Mouse (Mus musculus): ENCODE measurements at regions not wholly inside any gene's neighbourhood (a gene's known extent, or its start where the extent isn't known, plus 50 kb on each side); places are given as distances from the start of the nearest gene placed in this dataset.

DNA sequence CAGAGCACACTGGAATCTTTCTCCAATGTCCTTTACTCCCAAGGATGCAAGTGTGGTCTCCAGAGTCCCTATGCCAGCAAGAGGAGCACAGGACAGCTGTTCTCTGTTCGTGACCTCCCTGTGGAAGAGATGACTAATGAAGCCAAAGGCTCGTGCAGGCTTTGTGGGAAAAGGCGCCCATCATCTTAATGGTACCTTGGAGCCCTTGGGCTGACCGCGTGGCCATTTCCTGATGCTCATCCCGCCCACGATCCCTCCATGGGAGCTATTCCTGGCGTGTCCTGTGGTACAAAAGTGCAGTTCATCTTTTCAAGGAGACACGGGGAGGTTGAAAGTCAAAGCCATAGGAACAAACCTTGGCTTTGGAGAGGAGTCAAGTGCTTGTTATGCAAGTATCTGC lies 55.2 kb upstream of the Gli2 start:
- DNase-seq: no peak

DNA sequence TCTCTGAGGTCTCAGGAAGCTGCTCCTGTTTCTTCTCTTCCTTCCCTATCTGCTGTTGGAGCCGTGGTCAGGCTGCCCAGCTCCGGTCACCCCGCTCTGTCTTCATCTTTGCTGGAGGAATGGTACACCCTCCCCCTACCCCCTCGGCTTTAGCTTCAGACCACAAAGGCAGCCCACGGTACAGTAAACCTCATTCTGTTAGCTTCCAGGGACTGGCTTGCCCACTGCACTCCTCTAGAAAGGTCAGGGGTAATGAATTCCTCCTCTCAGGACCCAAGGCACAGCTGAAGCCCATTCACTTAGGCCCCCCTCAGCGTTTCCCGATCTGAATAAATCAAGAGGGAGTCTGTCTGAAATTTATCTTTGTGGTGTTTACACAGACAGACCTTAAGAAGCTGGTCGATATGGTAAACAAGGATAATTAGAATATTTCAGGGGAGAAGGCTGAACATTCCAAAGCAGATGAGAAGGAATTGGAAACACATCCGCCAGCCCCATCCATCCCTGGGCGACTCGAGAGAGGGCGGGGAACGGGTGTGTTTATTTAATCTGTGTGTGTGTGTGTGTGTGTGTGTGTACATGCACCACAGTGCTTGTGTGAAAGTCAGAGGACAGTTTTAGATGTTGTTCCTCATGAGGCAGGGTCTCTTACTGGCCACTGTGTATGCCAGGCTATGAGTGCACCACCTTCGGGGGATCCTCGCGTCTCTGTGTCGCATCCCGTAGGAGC lies 53.0 kb upstream of the Gli2 start:
- DNase-seq: no peak

Data from retina, postnatal 1 day (tissue).